Mouse (Mus musculus) hindbrain, embryonic 10.5 days (tissue): ENCODE data around the gene Foxp1. TPM values are rescaled to one million over a fixed set of nuclear protein-coding genes. Genes with fewer than 3 reads are reported as not detected.
A peak's percentile ranks its signal among the peaks of the same experiment; 100 is the strongest.

ENCODE experiments used
- DNase-seq: peaks from one replicate; pipeline ENCODE4 v3.0.0-alpha.2; 2017; ENCODE audit warnings: low spot score
- H3K27ac ChIP-seq: fragments of 300-500 bp; sonication (generic); 2 replicates; pipeline ENCODE4 v1.5.1; 2016; ENCODE audit warnings: mild to moderate bottlenecking, moderate library complexity
- H3K27me3 ChIP-seq: fragments of 300-500 bp; sonication (generic); 2 replicates; pipeline ENCODE4 v1.6.1; 2016; ENCODE audit warnings: mild to moderate bottlenecking; ENCODE audit not compliant: poor library complexity, insufficient read depth, severe bottlenecking
- H3K36me3 ChIP-seq: fragments of 300-500 bp; sonication (generic); 2 replicates; pipeline ENCODE4 v1.6.1; 2016; ENCODE audit warnings: mild to moderate bottlenecking, moderate library complexity
- H3K4me1 ChIP-seq: fragments of 300-500 bp; sonication (generic); replicated peaks from 2 replicates; pipeline ENCODE4 v1.6.1; 2016; ENCODE audit warnings: mild to moderate bottlenecking
- H3K4me3 ChIP-seq: fragments of 300-500 bp; sonication (generic); 2 replicates; pipeline ENCODE4 v1.5.1; 2016; ENCODE audit warnings: mild to moderate bottlenecking, moderate library complexity
- H3K9me3 ChIP-seq: fragments of 300-500 bp; sonication (generic); 2 replicates; pipeline ENCODE4 v1.6.1; 2016; ENCODE audit warnings: mild to moderate bottlenecking, moderate library complexity
- WGBS: fragments of 180-500 bp; shearing (Covaris S2); methylation state at CpG from one replicate; pipeline ENCODE4 v1.1.7; 2016; 5-methylcytosine and 5-hydroxymethylcytosine counted together
- polyA plus RNA-seq: library from polyadenylated mRNA; unstranded; fragments of >200 nt; fragmentation: Nextera tagmentation; extraction: Ambion mirVana; gene quantifications from 2 replicates; pipeline ENCODE4 v1.2.1, GENCODE M21; 2016

Foxp1 gene
- polyA plus RNA-seq, 1 experiment from 2014 or later = 64.3 TPM

DNA sequence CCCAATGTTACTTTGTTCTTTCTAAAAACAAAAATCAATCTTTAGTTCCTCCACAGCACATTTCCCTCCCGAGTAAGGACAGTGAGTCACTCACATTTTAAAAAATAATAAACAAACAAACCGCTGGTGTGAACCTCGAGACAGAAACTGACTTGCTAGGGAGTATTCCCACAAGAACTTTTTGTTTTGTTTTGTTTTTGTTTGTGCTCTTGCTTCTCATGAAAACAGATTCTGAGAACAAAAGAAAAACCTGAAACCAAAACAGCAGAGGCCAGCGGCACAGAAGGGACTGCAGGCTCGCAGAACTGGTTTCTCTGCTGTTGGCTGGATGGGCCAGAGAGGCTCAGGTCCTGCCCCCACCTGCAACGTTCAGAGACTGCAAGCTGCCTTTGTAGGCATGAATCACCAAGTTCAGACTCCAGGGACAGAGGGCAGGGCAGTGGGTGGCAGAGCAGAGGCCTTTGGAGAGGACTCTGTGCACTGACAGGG, 572.8 kb downstream of the Foxp1 start:
- Histone ChIP-seq H3K27me3 (no peaks in the 10 kb centered on the region), H3K4me3 (no peak overlapping the region), H3K27ac (peak overlapping the region; percentile 83), H3K4me1 (peaks cover 60% of the 10 kb centered on the region), H3K36me3 (peaks cover 27% of the 10 kb centered on the region), H3K9me3 (no peaks in the 10 kb centered on the region)
- DNase-seq = peak; percentile 41
- WGBS = 18% methylated on average over 6 of the region's 6 CpGs

DNA sequence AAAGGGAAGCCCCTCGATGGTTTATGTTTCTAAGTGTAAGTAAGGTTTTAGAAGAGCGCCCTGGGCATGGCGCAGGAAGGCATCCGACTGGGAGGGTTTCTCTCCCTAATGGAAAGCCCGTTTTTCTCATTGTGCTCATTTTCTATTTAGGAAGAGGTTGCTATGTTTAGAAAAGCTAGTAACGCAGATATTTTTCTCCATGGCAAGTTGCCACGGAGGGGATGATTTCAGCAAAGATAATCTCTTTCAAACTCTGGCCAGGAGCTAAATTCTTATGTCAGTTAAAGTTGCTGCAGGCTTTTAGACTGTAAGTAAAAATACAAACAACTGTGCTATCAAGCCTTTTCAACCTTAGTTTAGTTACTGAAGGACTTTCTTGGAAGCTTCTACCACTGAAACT, 573.2 kb downstream of the Foxp1 start:
- Histone ChIP-seq H3K27me3 (no peaks in the 10 kb centered on the region), H3K4me3 (no peak overlapping the region), H3K27ac (peak overlapping the region; percentile 83), H3K9me3 (no peaks in the 10 kb centered on the region), H3K4me1 (peaks cover 60% of the 10 kb centered on the region), H3K36me3 (peaks cover 25% of the 10 kb centered on the region)
- no peak for DNase-seq
- 71% methylated on average over 7 of the region's 7 CpGs for WGBS

DNA sequence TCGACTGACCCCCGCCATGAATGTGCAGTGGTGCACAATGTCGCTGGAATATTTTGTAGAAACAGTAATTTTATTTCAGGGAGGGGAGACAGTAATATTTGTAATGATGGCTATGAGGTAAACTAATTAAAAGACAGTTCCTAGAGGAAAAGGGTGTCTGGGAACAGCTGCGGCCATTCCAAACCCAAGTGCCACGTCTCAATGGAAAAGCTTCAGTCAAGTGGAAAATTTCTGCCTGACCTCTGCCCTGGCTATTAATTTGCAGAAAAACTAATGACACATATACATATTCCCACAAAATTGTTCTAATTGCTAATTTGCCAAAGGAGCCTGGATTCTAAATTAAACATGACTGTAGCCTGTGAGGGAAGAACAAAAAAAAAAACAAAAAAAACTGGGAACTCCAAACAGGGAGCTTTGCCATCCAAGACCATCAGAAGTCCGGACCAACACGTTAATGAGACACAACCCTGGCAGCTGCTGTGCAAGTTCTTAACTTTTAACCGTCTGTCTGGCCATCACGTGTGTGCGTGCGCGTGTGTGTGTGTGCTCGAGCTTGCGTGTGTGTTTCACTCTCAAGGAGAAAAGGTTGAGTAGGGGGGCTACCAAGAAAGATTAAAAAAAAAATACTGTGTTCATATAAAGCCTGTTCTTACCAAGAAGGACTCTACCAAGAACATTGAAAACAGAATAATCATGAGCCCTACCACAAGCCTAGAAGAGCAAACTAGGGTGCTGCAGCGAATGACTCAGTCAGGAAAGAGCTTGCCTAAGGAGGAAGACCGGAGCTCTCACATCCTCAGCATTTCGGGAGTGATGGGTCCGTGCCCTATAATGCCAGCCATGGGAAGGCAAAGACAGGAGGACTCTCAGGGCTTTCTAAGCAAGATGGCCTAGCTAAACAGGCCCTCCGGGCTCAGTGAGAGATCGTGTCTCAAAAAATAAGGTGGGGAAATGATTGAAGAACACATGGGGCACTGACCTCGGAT, 574.1 kb downstream of the Foxp1 start:
- Histone ChIP-seq H3K27me3 (no peaks in the 10 kb centered on the region), H3K36me3 (peaks cover 24% of the 10 kb centered on the region), H3K4me3 (no peak overlapping the region), H3K4me1 (peaks cover 60% of the 10 kb centered on the region), H3K9me3 (no peaks in the 10 kb centered on the region), H3K27ac (peak overlapping the region; percentile 70)
- peak; percentile 14 for DNase-seq
- 70% methylated on average over 21 of the region's 21 CpGs for WGBS

DNA sequence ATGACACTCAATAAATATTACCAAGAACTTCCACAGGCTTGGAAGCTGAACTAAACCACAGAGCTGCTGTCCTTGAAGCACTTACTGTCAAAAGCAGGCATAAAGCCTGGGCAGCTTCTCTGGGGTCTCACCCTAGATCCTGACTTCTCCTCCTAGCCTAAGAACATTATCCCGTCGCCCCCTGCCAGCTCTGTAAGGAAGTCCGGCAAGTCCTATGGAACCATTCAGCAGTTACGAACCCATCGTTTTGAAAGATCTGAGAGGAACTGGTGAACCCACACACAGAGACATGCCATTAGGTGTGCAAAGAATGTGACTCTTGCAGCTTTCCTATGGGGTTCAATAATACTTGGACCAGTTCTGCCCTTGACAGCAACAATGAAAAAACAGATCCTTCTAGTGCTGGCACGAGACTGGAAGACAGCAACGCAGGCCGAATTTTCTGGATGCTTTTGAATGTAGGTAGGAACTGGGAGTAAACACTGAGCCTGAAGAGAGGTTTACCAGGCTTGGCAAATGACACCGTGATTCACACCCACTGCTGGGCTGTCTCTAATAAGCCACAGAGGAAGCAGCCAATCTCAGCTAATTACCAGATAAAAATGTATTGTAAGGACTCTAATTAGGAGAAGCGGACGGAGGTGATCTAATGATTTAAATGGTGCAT, 574.9 kb downstream of the Foxp1 start:
- Histone ChIP-seq H3K9me3 (no peaks in the 10 kb centered on the region), H3K27me3 (no peaks in the 10 kb centered on the region), H3K4me1 (peaks cover 60% of the 10 kb centered on the region), H3K27ac (peak overlapping the region; percentile 64; the same call in 1 of the 2 replicates), H3K4me3 (no peak overlapping the region), H3K36me3 (peaks cover 23% of the 10 kb centered on the region)
- 72% methylated on average over 11 of the region's 11 CpGs for WGBS
- no peak for DNase-seq

DNA sequence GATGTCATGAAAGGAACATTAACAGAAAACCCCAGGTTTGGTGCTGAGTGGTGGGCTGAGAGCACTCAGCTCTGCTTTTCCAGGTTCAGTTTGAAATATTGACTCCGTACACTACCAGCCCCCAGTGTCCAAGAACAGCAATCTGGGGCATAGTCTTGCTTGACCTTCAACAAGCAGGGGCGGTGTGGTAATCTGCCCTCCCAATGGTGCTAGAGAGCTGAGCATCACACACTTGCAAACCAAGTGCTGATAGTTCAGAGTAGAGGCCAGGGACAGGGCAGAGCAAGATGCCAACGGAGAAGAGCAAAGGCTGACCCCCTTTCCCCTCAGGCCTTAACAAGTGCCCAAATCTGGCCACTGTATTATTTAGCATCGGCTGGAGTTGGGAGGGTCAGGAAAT, 575.8 kb downstream of the Foxp1 start:
- no peaks in the 10 kb centered on the region for H3K9me3 ChIP-seq
- no peak for DNase-seq
- H3K36me3 ChIP-seq = peaks cover 24% of the 10 kb centered on the region
- no peak overlapping the region for H3K4me3 ChIP-seq
- no peak overlapping the region for H3K27ac ChIP-seq
- peaks cover 60% of the 10 kb centered on the region for H3K4me1 ChIP-seq
- H3K27me3 ChIP-seq = no peaks in the 10 kb centered on the region
- 90% methylated on average over 4 of the region's 4 CpGs for WGBS

DNA sequence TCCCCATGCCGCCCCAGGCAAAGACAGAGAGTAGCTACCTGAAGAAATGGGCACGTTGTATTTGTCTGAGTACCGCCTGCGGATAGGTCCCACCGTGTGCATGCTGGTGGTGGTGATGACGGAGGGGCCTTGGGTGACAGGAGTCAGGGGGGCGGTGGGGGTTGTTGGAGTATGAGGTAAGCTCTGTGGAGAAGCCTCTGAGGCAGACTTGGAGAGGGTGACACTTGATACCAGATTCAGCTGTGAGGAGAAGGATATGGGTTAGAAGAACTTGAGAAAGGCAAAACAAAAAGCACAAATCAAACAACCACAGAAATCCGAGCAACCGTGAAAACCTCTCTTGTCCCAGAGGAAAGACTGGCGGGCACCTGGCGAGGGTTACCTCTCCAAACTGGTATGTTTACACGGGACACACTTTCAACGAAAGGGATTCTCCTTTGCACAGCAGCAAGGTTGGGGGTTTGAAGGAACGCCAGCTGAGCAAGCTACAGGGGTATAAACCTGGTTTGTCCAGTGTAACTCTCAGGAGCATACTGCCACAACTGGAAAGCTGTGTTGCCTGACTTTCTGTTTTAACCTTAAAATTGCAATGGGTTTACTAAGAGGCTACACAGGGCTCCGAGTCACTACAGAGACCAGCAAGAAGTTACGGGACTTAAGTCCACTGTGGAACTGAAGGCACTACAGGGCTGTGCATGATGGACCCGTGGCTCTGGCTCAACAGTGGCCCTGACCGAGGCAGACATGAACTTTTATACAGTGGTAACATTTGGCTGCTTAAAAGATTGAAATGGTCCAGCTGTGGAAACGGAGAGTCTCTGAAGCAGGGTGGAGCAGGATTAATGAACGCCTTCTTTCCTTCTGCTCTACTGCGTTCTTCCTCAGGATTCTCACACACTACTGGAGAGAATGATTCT, 576.8 kb downstream of the Foxp1 start:
- H3K36me3 ChIP-seq = peaks cover 31% of the 10 kb centered on the region
- no peaks in the 10 kb centered on the region for H3K9me3 ChIP-seq
- 0 out of 2 replicates have a peak overlapping the region, but pooled peaks have one; percentile 37 for H3K27ac ChIP-seq
- DNase-seq = no peak
- H3K4me1 ChIP-seq = peaks cover 51% of the 10 kb centered on the region
- no peaks in the 10 kb centered on the region for H3K27me3 ChIP-seq
- no peak overlapping the region for H3K4me3 ChIP-seq
- 76% methylated on average over 21 of the region's 21 CpGs for WGBS

DNA sequence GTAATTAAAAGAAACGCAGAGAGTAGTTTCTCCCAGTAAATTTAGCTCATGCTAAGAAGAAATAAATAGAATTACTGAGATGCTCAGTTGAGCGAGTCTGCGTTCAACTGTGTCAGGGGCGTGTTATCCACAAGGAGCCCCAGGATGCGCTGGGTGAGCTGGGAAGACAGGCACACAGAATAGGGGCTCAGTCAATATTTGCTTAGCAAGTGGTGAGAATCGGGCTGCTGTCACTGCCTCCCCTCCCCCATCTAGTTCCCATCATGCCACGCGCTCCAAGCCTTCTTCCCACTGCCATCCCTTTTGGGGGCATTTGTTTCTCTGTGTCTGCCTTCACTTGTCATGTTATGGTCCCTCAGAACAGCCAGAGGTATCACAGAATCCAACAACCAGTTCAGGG, 584.2 kb downstream of the Foxp1 start:
- no peak overlapping the region for H3K4me3 ChIP-seq
- peaks cover 50% of the 10 kb centered on the region for H3K36me3 ChIP-seq
- H3K9me3 ChIP-seq = no peaks in the 10 kb centered on the region
- no peaks in the 10 kb centered on the region for H3K27me3 ChIP-seq
- DNase-seq = no peak
- 60% methylated on average over 8 of the region's 8 CpGs for WGBS
- no peak overlapping the region for H3K27ac ChIP-seq
- peaks cover 14% of the 10 kb centered on the region for H3K4me1 ChIP-seq

DNA sequence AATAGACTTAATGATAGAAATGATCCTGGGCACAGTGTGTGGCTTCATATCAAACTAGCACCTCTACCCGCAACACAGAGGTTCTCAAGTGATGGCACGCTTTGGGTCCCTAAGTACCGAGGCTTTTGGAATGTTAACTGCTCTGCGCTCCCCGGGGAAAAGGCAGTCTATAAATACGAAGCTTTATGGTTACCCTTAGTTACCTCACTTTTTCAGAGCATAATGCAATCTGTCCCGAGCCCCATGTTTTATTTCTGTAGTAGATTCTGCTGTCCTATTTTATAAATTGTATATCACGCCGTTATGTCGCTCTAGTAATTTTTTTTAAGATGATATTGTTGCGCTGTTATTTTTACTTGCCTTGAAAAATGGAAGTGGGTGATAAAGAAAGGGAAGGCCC, 585.0 kb downstream of the Foxp1 start:
- no peak overlapping the region for H3K4me3 ChIP-seq
- H3K27me3 ChIP-seq = no peaks in the 10 kb centered on the region
- WGBS = 90% methylated on average over 11 of the region's 11 CpGs
- no peak for DNase-seq
- peaks cover 48% of the 10 kb centered on the region for H3K36me3 ChIP-seq
- peaks cover 17% of the 10 kb centered on the region for H3K4me1 ChIP-seq
- no peaks in the 10 kb centered on the region for H3K9me3 ChIP-seq
- no peak overlapping the region for H3K27ac ChIP-seq

DNA sequence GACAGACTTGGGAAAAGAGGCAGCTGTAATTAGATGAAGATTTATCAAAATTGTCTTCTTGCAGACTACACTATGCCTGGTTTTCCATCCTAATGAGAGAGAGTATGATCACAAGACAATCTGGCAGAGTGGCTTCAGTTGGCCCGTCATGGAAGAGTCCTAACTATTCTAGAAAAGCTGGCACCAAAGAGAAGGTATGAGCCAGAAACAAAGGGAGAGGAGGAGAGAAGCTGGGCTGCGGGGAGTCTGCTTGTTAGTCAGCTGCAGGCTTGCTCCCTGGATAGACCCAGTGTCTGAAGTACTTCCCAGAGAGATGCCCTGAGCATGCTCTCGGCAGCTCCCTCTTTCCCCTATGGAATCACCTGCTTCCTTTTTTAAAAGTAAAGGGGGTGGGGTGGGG, 586.1 kb downstream of the Foxp1 start:
- 74% methylated on average over 3 of the region's 3 CpGs for WGBS
- no peaks in the 10 kb centered on the region for H3K27me3 ChIP-seq
- H3K9me3 ChIP-seq = no peaks in the 10 kb centered on the region
- H3K4me1 ChIP-seq = peaks cover 26% of the 10 kb centered on the region
- H3K27ac ChIP-seq = no peak overlapping the region
- H3K4me3 ChIP-seq = no peak overlapping the region
- DNase-seq = no peak
- peaks cover 49% of the 10 kb centered on the region for H3K36me3 ChIP-seq

DNA sequence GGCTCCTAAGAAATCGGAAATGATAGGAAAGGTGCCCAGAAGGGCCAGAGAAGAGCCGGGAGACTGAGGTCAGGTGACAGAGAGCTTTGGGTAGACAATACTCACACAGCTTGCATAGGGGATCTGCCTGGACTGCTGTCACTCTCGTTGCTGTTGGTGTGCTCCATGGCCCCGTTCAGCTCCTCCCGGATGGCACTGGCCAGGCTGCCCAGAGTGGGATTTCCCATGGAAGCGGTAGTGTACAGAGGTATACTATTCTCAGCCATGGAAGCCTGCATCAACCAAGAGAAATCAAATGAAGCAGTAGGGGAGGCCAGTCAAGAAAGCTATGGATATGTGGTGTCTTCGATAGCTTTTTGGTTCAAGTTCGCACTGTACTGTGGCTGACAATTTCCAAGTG, 587.4 kb downstream of the Foxp1 start:
- Histone ChIP-seq H3K36me3 (peaks cover 44% of the 10 kb centered on the region), H3K9me3 (no peaks in the 10 kb centered on the region), H3K27ac (no peak overlapping the region), H3K4me3 (no peak overlapping the region), H3K27me3 (no peaks in the 10 kb centered on the region), H3K4me1 (peaks cover 28% of the 10 kb centered on the region)
- WGBS = 94% methylated on average over 8 of the region's 8 CpGs
- no peak for DNase-seq

DNA sequence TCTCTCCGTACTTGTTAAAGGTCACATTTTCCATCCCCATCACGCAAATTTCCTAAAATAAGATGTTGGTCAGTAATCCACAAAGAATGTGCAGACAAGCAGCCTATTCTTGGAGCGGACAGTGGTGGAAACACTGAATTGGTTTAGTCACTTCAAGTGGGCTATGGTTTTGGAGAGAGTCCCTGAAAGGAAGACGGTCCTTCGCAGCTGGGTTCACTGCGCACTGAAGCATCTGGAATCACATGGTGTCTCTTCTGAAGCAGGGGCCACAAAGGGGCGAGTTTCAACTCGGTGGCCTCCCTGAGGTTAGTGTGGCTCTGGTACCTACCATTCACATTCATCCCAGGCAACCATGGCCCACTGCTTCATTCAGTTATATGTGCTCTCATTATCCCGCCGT, 588.1 kb downstream of the Foxp1 start:
- Histone ChIP-seq H3K4me1 (peaks cover 28% of the 10 kb centered on the region), H3K27me3 (no peaks in the 10 kb centered on the region), H3K27ac (no peak overlapping the region), H3K4me3 (no peak overlapping the region), H3K9me3 (peaks cover 6% of the 10 kb centered on the region; the same call in 1 of the 2 replicates), H3K36me3 (peaks cover 52% of the 10 kb centered on the region)
- DNase-seq = no peak
- WGBS = 93% methylated on average over 10 of the region's 10 CpGs

DNA sequence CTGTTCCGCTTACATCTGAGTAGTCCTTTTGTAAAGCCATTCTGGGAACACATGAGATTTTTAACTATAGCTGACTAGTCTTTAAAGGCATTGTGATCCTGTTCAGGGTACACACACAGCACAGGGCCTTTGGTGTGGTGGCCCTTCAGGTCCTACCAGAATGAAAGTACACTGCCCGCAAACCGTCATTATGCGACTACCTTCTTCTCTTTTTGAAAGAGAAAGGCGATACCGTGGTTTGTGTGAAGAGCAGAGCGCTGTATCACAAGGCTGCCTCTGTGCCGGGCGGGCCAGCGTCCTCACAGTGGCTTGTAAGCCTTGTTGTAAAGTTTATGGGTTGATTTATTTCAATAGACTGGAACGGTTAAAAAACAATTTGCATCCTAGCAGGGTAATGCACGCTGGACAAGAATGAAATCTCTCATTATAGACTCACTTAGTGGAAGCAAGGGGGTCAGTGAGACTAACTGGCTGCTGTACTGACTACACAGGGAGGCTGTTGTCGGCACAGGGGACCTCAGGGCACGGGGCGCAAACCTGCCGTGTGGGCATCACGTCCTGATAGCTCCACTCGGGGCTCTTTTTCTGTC, 589.3 kb downstream of the Foxp1 start:
- Histone ChIP-seq H3K4me1 (peaks cover 18% of the 10 kb centered on the region), H3K9me3 (peaks cover 6% of the 10 kb centered on the region; the same call in 1 of the 2 replicates), H3K4me3 (no peak overlapping the region), H3K27ac (peak overlapping the region; percentile 12; the same call in 1 of the 2 replicates), H3K27me3 (no peaks in the 10 kb centered on the region), H3K36me3 (peaks cover 60% of the 10 kb centered on the region)
- WGBS = 85% methylated on average over 18 of the region's 18 CpGs
- DNase-seq = no peak
